Mouse (Mus musculus) urinary bladder, postnatal 14 days (tissue): ENCODE data around the gene Gm3558.
"Not testable (repeated sequence)": the region's sequence is repeated elsewhere in the genome, so short reads cannot be mapped to it uniquely, and the experiment has no call there.

Experiments
- DNase-seq: peaks from one replicate; pipeline ENCODE4 v3.0.0; 2021; ENCODE audit warnings: low spot score

Gene Gm3558

GRCm38 (mm10) chr14:7568382-7568781 is at the start of gene Gm3558:
TSS of gene Gm3558 (minus strand) at chr14:7568566.
- DNase-seq = not testable (repeated sequence)

DNA sequence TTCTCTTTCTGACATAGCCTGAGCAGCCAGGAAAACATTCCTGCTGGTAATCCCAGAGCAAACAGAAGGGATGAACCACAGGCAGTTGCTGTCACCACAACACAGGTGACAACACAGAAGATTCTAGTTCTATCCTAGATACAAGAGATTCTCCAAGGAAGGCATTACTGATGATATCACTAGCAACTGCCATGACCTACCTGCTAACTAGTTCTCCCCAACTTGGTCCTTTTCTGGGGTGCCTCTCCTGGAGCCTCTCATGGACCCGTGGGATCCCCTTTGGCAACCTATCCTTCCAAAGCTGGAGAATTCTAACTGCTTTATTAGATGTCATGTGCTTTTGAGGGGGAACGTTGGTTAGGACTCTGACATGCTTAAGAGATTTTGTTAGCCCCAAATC is 27.1 kb upstream of the Gm3558 start, which contains the start of gene Gm10338:
Gene Gm10338, minus strand, starts transcription at position 101 of the 400 bp plus-strand sequence.
- not testable (repeated sequence) for DNase-seq

DNA sequence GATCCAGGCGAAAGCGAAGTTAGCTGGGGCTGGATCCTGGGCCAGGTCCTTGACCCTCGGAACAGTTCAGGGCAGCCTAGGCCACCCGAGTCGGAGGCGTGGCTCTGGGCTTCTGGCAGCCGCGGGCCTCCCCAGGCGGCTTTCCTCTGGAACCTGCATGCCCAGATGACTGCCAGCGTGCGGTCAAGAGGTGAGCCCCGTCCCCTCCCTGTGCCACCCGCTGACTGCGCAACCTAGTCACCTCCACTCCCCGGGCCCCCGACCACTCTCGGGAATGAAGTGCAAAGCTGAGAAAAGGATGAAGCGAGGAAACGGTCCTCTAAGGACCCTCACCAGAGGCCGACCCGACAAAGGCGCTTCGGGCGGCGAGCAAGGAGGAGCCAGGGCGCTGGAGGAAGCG is 476 bp downstream of the Gm3558 start:
- not testable (repeated sequence) for DNase-seq

DNA sequence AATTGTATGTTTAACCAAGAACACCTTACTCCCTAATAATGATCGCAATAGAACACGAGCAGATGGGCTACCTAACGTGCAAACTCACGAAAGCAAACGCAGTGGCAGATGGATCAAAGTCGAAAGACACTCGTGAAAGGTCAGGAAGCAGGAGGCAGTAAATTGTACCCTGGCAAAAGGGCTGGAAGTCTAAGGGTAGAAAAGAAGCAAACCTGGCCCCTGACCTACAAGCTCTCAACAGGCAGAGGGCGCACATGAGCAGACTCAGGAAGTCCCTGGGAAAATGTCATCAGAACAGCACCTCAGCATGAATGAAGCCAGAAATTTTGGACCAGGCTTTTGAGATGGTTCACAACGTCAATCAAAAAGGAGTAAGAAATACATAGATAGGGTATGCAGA is 1.1 kb downstream of the Gm3558 start:
- peak; percentile 3 for DNase-seq
